Mouse (Mus musculus) stomach, postnatal 0 days (tissue): ENCODE measurements around the gene Slc13a2.

Experiments used
- CTCF ChIP-seq: IDR thresholded peaks from 2 replicates; pipeline ENCODE4 v1.5.1; 2016; ENCODE audit warnings: antibody characterized with exemption, low read depth, mild to moderate bottlenecking, moderate library complexity
- EP300 ChIP-seq: optimal IDR thresholded peaks from 2 replicates; pipeline ENCODE3; 2016; ENCODE audit warnings: antibody characterized with exemption

GRCm38 (mm10) chr11:78420263-78420889 lies 1.6 kb downstream of the Slc13a2 start:
- TF ChIP-seq CTCF (no peak), EP300 (no peak)
